Mouse (Mus musculus): ENCODE measurements around the gene Hoxa1. TPM values are rescaled to one million over a fixed set of nuclear protein-coding genes. Genes with fewer than 3 reads are reported as not detected.
A peak's percentile ranks its signal among the peaks of the same experiment; 100 is the strongest.

Gene Hoxa1
- total and polyA plus RNA-seq, 3 experiments, result 0.52 to 0.86 (median 0.68) TPM

DNA sequence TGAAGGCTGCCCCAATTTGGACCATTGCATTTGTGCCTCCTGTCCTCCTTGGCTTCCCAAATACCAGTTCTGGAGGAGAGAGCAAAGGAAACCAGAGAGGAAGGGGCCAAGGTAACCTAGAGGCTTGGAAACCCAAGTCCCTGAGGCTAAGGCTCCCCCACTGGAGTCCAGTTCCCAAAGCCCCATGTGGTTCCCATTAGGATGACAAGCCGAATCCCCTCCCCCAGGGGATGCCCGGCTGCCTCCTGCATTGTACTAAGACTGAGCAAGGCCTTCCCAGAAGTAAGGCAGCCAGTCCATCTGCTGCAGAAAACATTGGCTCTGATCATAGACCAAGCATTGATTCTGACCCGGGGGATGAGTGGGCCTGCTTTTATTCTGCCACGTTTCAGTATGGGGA is 13.2 kb upstream of the Hoxa1 start:
- no peak for DNase-seq

DNA sequence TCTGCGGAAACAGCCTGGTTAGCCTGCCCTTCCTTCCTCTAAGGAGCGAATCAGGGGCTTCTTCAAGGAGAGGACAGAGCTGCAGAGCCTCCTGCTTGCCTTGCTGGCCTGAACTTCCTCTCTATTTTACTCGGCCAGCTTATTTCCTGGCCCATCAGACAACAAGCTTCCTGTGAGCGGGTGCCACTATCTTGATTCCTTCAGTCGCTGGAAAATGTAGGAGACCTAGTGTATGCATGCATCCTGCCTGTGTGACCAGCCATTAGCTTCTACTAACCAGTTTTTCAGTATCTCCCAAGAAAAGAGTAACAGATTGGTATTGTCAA is 12.7 kb upstream of the Hoxa1 start:
- DNase-seq, result no peak

DNA sequence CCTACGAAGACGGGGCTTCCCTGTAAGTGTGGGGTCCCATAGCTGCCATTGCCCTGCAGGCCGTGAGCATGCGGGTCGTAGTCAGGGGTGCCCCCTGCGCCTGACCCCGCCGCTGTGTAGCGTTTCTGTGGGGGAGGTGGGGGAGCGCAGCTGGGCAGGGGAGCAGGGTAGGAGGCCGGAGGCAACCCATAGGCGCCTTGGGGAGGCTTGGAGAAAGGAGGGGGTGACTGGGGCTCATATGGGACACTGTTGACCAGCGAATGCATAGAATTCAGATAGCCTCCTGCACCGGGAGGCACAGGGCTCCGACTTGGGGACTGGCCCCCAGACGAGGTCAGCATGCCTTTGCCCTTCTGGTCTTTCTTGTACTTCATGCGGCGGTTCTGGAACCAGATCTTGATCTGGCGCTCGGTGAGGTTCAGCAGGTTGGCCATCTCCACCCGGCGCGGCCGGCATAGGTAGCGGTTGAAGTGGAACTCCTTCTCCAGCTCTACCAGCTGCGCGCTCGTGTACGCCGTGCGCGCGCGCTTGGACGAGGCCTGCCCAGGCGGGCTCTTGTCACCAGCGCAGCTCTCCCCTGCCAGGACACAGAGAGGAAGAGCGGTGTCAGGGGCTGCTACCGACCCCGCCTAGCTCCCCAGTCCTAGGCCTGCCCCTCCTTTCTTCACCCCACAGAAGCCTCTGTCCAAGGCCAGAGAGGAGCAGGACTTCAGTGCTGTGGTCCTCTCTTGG is 12.2 kb upstream of the Hoxa1 start:
- peak; percentile 68 for DNase-seq

GRCm38 (mm10) chr6:52169499-52170165 is 11.5 kb upstream of the Hoxa1 start:
- DNase-seq, result no peak

DNA sequence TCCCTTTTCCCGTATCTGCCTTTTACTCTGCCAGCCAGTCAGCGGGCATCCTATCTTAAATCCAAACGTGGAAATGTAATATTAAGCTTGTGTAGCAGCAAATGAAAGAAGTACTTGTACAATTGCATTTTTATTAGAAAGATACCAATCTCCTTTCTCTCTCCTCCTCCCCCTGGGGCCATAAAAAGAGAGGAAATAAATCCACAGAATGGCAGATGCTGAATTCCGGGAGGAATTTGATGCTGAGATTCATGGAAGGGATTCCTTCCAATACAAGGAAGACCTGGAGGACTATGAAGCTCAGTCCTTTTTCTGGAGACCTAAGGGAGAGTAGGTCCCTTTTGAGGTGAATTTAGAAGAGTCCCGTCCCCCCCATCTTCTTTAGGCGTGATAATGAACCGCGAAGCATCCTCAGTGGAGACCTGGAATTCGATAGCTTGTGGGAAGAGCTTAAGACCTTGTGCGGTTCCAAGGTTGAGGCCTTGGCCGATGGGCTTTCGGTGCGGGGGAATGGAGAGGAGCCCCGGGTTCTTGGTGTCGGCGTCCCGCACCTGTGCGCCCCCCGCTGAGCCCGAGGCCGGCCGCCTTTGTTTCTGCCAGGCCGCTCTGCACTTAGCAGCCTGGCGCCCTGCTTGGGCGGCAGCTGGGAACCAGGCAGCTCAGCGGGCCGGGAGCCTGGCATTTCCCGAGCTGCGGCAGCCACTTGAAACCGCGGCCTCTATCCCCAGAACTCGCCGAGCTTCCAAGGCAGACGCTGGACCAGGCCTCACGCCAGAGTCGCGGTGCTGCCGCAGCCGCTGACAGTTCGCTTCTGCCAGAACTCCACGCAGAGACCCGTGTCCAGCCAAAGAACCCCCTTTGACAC is 10.3 kb upstream of the Hoxa1 start:
- peak; percentile 59 for DNase-seq

DNA sequence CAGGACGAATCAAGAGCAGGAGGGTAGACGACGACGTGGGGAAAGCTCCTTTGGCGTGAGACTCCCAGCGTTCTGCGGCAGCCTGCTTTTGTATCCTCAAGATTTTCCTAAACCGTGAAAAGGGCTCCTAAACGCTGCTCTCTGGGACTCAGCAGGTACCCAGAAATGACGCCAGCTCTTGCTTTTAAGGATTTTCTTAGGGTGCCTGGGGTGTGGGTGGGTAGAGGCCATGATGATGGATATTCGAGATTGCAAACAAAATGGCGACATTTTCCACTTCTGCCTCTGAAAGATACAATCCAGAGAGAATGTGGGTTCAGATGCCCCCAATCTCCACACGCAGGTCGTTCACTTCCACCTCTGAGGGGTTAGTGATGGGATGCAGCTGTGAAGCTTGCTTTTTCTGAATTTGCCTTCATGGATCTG is 9.6 kb upstream of the Hoxa1 start:
- no peak for DNase-seq

DNA sequence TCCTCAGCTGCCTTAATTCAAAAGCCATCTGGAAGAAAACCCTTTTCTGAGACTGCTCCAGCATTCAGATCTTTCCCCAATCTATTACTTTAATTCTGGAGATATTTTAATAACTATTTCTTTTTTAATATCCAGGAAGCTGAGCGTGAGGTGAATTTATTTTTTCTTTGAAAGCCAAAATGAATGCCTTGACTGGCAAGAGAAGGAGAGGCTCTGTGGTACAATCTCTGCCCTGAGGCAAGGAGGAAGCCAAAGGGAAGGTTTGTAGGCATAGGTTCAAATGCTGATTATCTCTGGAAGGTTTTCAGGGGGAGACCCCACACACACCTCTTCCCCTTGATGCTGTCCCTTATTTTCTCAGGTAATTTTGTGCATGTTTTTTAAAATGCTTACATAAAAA is 9.1 kb upstream of the Hoxa1 start:
- no peak for DNase-seq

DNA sequence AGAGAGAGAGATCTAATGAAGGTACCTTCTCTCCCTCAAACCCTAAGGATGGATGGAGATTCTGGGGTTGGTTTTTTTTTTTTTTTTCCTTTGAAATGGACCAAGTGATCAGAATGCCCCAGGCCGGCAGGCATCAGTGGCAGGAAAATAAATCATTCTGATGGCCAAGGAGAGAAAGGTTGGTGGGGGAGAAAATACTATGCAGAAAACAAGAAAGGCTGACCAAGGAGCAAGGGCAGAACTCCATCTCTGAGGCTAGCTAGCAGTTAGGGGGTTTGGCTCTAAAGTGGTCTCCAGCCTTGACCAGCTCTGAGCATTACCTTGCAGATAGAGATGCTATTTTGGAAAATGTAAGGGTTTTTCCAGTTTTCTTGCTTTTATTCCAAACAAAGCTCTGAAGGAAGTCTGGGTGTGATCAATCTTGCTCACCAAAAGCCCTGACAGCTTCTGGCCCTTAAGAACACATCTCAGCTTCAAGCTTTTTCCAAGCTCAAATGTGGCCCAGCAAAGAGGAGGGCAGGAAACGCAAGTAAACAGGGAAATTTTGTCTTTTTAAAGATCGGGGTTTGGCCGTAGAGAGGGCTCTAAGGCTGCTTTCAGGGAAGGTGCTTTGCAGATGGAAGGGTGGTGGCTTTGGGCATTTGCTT is 8.4 kb upstream of the Hoxa1 start:
- DNase-seq, result peak; percentile 27

DNA sequence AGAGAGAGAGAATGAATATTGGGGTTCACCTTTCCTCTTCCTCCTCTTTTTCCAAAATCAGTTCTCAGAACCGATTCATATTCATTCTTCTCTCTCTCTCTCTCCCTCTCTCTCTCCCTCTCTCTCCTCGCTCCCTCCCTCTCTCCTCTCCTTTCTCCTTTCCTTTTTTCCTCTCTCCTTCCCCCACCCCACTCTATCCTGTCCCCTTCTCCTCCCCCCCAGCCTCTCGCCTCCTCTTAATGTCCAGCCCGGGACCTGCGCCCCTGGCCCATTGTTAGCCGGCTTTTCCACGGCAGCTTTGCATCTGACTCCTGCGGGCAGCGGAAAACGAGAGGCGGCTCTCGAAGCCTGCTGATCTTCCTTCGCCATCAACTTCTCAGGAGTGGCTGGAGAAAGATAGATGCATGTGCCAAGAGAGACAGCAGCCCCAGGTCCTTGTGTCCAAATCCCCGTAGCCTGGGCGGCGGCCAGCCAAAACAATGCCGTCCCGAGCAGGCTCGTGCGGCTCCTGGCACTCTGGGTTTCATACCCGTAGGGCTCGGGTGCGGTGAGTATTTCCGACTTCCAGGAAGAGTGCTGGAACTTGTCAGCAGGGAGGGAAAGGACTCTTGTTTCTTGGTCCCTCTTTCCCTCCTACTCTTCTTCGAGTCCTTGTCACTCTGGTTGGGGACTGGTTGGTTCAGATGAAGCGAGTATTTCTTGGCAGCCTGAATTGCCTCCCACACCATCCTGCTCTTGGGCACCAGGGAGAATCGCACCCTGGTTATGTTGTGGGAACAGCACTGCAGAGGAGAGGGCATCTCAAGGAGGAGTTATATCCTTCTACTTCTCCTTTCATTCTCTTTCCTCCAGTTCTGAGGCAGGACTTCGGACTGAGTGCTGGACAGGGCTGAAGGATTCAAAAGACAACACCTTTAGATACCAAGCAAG is 7.6 kb upstream of the Hoxa1 start:
- peak; percentile 71 for DNase-seq

DNA sequence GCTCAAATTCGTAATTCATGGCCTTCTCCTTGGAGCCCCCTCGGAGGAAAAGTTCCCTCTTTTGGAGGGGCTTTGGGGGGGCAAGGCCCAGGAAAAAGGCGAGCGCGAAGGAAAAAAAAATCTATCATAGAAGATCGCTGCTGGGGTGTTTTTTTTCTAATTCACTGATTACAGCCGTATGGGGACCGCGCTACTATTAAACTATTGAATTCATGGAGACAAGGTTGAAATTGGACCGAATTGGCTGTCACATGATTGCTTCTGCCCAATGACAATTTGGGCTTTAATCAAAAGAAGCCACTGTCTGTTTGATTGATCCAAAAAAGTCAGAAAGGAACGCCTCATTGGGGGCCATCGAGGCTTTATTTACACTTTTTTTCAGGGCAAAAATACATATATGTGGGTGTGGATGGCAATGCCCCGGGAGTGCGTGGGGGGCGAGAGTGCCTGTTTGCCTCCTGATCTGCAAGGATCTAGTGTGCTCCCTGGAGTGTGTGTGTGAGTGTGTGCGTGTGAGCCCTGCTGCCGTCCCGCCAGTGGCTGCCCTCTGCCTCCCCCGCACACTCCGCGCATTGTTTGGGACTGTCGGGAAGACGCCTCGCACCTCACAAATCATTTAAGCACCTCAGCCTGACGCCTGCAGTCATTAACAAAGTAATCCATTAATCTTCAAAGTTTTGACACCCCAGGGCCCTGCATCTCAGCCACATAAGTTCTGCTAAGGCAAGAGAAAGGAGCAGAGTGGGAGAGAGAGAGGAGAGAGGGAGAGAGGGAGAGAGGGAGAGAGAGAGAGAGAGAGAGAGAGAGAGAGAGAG is 6.7 kb upstream of the Hoxa1 start, which contains the start of gene Hoxa2:
Gene Hoxa2 (minus strand): TSS at position 206 of the 815 bp plus-strand sequence.
- peak; percentile 69 for DNase-seq

DNA sequence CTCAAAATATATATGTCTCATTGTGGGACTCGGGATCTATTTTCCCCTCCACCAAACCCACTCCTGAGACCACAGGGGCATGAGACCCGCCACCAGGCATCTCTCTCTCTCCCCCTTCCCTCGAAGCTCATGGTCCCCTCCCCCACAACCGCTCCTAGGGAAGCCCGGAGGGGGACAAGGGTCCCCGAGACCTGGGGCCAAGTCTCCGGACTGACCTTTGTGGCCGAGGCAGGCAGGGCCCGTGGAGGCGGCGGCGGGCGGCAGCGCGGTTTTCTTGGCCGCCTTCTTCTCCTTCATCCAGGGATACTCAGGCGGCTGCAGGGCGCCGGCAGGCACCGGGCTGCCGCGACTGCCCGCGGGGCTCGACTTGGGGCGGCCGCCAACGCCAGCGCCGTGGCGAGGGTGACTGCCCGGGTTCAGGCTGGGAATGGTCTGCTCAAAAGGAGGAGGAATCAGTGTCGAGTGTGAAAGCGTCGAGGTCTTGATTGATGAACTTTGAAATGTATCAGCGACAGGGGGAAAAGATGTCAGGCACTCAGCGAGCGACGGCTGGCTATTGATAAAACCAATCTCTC is 6.0 kb upstream of the Hoxa1 start:
- peak; percentile 65 for DNase-seq

DNA sequence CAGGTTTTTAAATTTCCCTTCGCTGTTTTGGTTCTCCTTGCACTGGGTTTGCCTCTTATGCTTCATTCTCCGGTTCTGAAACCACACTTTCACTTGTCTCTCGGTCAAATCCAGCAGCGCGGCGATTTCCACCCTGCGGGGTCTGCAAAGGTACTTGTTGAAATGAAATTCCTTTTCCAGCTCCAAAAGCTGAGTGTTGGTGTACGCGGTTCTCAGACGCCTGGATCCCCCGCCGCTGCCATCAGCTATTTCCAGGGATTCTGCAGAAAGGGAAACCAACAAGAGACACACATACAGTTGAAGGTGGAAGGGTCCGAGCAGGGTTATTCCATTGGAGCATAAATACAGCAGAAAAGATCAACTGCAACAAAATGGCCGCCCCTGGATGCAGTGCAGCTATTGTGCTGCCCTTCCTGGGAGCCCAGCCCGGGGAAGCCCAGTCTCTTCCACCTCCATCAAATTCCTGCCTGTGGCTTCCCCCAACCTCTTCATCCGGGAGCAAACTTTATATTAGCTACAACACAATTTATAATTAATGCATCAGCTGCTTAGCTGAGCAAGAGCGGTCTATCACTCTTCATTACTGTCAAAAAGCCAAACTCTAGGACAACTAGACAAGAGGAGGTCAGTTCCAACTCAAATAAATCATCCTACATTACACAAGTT is 5.4 kb upstream of the Hoxa1 start:
- DNase-seq, result peak; percentile 55

DNA sequence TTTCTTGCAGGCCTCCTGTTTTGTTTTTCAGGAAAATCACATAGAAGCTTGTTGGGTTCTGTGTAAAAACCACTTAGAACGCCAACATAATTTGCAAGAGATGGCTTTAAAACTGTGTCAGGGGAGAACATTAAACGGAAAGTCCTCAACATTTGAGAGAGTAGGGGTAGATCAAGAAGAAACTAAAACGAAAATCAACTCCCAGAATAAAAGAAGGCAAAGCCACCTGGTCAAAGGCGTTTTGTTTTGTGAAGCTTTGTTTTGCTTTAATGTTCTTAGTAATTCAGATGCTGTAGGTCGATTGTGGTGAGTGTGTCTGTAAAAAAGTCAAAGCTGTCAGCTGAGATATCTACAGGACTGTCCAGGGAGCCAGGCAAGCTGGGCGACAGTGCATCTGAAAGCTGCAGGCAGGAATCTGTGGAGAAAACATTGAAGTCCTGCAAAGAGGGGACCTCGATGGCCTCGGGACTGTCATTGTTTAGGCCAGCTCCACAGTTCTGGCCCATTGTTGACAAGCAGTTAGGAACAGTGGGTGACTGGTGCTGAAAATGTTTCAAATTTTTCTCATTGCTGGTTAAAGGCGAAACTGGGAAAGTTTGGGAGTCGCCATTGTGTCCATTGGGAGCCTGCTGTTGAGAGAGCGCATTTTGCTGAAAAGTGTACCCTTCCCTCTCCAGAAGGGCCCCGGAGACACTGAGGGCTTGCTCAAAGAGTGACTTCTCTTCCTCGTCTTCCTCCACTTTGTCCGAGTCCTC is 4.7 kb upstream of the Hoxa1 start:
- peak; percentile 48 for DNase-seq

DNA sequence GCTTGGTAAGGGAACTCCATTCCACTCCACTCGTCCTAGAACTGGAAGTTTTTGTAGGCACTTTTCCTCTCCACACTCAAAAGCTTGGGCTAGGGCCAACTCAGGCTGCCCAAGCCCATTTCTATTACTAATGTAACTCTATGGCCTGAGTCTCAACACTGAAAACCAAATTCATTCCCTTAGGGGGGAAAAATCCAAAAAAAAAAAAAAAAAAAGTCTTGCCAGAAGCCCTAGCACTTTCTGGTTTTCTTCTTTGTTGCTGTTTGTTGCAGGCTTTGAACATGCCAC is 3.9 kb upstream of the Hoxa1 start:
- DNase-seq, result no peak

GRCm38 (mm10) chr6:52161336-52162092 is 3.4 kb upstream of the Hoxa1 start:
- peak; percentile 45 for DNase-seq

- peak; percentile 75 for DNase-seq
Observed at GRCm38 (mm10) chr6:52160511-52161335, 2.6 kb upstream of the Hoxa1 start.

DNA sequence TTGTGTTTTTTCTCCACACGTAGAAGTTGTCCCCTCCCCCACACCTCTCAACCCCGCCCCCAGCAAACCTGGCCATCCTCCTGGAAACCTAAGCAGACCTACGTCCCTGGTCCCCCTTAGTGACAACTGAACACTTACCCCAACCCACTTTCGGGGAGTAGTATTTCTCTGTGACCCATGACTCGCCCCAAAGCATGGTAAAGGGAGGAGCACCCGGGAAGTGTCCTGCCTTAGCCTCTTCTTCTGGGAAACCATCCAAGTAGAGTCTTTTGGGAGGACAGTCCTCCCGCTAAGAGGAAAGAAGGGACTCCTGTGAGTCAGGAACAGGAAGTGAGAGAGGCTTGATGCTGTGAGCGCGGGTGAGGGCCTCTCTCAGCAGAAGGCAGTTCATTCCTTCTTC is 1.9 kb upstream of the Hoxa1 start:
- peak; percentile 68 for DNase-seq
